Mouse (Mus musculus) left cerebral cortex, postnatal 10 days (tissue): ENCODE measurements around the gene Stard10. TPM values are rescaled to one million over a fixed set of nuclear protein-coding genes. Genes with fewer than 3 reads are reported as not detected.
A peak's percentile ranks its signal among the peaks of the same experiment; 100 is the strongest.

ENCODE experiments used
- DNase-seq, 2 experiments: peaks; one replicate each; pipeline ENCODE4 v3.0.0; 2021 to 2022; ENCODE audit warnings: low spot score in 2 of 2, mixed read lengths in 1 of 2; ENCODE audit errors: extremely low spot score in 1 of 2
- intact Hi-C: fragments of 180-260 bp; cut with DNase I; formaldehyde crosslinking; loops from one replicate; pipeline ENCODE4 v1.15.1; 2025
- total RNA-seq, 2 experiments: library from RNA; stranded (reverse); gene quantifications; 2 replicates each; pipeline ENCODE4 v1.2.3; 2021

The Stard10 gene
- total RNA-seq, 2 experiments from 2014 or later = 16.2 to 18.7 TPM

DNA sequence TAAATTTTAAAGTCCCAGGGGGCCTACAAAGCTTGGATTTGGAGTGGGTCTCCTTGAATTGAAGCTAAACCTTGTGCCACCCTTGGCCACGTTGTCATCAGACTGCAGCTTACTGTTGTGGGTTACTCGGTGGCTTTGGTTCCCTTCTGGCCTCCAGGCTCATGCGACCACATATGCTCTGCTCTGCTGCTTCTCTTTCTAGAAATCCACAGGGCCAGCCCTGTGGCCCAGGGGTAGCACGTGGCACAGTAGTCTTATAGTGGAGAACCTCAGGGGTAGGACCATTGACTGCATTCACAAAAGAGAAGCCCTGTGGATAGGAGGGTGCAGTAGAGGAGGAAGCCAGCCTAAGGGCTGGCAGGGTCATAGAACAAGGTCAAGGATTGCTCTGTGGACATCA, 35.5 kb downstream of the Stard10 start:
- no peak for DNase-seq
- intact Hi-C loops = no loop called here

- intact Hi-C loops = no loop called here
- no peak for DNase-seq
Measured at GRCm38 (mm10) chr7:101354423-101354822, 37.5 kb downstream of the Stard10 start.

DNA sequence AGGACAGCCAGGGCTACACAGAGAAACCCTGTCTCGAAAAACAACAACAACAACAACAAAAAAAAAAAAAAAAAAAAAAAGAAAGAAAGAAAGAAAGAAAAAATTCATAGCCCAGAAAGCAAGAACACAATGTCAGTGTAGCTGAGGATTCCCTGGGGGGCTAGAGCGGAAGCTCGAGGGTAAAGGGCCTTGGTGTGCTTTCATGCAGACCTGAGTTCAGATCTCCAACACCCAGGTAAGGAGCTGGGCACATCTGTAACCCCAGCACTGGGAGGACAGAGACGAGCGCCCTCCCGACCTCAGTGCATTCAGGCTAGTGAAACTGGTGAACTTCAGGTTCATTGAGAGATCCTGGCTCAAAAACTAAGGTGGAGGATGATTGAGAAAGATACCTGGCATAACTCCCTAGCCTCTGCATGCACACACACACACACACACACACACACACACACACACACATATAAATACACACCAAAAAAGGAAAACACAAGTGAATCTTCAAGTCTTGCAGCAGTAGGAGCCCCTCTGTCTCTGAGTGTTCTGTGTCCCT, 38.7 kb downstream of the Stard10 start:
- no peak for DNase-seq
- intact Hi-C loops = no loop called here

DNA sequence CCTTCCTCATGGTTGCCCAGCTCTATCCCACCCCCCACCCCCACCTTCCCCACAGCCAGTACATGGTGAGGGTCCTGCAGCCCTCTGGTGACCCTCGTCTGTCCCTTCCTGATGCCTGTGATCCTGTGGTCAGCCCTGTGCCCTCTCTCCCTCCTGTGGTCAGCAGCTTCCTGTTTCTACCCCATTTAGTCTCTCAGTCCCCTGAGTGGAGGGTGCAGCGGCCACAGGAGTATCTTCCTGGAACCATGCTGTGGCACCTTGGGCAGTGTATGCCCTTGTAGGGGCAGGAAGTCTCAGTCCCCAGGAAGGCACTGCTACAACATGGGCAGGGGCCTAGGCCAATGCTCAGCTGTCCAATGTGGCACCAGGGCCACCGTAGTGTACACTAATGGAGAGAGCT, 40.0 kb downstream of the Stard10 start:
- no peak for DNase-seq
- intact Hi-C loops = no loop called here

DNA sequence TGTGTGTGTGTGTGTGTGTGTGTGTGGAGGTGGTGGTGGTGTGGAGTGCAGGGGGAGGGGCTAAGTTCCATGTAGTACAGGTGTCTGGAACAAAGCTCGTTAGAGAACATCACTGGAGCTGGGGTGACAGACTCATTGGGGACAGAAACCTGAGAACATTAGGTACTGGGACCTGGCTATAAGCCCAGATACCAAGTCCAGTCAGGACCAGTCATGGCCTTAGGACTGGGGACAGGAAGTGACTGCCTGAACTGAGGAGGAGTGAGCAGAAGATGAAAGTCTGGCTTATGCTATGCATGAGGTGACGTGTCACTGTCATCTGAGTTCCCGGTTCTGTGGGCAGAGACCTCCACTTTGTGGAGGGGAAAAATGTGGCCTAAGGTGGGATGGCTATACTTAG, 43.5 kb downstream of the Stard10 start:
- intact Hi-C loops = no loop called here
- DNase-seq = peak in 1 of 2 experiments; percentile 12

DNA sequence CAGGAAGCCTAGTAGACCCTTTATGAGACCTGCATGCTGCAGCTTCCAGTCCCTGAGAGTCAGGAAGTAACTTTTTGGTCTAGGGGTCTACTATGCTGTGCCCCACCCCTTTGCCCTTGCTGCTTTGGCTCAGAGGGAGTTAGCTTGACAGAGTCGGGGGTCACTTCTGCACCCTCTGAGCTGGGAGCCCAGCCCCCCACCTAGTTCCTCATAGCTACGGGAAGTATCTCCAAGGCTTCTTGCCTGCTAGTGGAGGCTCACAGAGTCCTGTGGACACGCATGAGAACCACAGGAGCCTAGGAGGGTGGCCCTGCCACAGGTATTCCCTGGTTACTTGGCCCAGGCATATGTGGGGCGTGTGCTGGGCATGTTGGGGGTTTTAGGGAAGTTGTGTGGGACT, 44.1 kb downstream of the Stard10 start:
- peak in 1 of 2 experiments; percentile 20 for DNase-seq
- intact Hi-C loops = no loop called here

- peak in 1 of 2 experiments; percentile 18 for DNase-seq
- intact Hi-C loops = no loop called here
Measured at GRCm38 (mm10) chr7:101361767-101362166, 44.9 kb downstream of the Stard10 start.

DNA sequence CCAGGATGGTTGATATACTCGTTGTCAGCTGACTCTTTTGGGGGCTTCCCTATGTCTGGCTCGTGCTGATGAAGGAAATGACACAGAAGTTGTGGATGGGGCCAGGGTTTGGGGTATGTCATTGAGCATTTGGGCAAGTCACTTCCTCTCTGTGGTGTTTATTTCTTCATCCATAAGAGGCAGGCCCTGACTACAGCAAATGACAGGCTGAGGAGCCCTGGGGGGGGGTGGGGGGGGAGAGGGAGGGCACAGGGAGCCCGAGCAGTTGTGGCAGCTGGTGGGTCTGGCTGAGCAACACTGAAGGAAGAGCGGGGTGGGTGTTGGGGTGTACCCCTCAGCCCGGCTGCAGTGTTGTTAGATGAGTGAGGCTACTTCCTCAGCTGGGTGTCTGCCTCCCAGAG, 45.9 kb downstream of the Stard10 start:
- DNase-seq = peak in 1 of 2 experiments; percentile 10
- intact Hi-C loops = no loop called here

GRCm38 (mm10) chr7:101363914-101364313, 47.0 kb downstream of the Stard10 start:
- no peak for DNase-seq
- intact Hi-C loops = no loop called here

- intact Hi-C loops = loop anchor here (5.0 kb wide), 1 partner anchor 46 kb away; no protein-coding TSS in a partner anchor
- DNase-seq = no peak
Measured at GRCm38 (mm10) chr7:101367901-101368852, 51.3 kb downstream of the Stard10 start.

- DNase-seq = no peak
- intact Hi-C loops = loop anchor here (5.0 kb wide), 1 partner anchor 47 kb away; no protein-coding TSS in a partner anchor
Measured at GRCm38 (mm10) chr7:101369666-101370065, 52.8 kb downstream of the Stard10 start.

DNA sequence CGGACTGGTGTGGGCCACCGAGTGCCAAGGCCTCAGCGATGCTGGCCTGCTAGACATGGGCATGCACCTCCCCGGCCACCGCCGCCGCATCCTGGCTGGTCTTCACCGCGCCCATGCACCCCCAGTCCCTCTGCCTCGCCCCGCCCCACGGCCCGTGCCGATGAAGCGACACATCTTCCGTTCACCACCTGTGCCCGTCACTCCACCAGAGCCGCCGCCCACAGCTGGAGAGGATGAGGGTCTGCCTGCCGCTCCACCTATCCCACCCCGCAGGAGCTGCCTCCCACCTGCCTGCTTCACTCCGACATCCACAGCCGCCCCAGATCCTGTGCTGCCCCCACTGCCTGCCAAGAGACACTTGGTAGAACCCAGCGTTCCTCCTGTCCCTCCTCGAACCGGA, 56.2 kb downstream of the Stard10 start:
- peak in 1 of 2 experiments; percentile 55 for DNase-seq
- intact Hi-C loops = no loop called here

- peak in 1 of 2 experiments; percentile 68 for DNase-seq
- intact Hi-C loops = loop anchor here (2.0 kb wide), 2 partner anchors 63 to 313 kb away; no protein-coding TSS in a partner anchor
Measured at GRCm38 (mm10) chr7:101374155-101374554, 57.3 kb downstream of the Stard10 start.

DNA sequence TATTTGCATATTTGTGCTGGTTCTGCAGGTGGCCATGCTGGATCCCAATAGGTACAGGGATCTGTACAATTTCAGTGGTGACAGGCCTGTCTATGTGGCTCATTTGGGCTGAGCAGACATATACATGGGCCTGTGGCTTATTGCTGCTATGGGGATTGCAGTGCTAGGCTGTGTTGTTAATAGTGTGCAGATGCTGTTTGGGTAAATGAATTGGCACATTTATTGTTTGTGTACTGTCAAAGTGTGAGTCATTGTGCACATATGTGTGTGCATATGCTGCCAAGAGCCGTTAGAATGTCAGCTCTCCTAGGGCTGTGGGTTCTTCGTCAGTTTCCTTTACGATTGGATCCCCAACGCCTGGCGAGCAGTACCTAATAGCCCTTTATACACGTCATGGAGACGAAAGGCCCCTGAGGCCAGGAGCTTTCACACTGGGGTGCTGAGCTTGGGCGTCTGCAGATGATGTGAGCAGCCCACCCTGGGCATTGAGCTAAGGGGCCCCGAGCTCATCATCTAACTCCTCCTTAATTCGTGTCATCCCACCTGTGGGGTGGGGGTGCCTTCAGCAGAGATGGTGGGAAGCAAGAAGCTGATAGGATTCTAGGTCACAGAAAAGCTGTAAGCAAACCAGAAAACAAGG, 59.9 kb downstream of the Stard10 start:
- DNase-seq = no peak
- intact Hi-C loops = no loop called here

GRCm38 (mm10) chr7:101377741-101378262, 60.9 kb downstream of the Stard10 start:
- intact Hi-C loops = no loop called here
- DNase-seq = peak in 1 of 2 experiments; percentile 82

DNA sequence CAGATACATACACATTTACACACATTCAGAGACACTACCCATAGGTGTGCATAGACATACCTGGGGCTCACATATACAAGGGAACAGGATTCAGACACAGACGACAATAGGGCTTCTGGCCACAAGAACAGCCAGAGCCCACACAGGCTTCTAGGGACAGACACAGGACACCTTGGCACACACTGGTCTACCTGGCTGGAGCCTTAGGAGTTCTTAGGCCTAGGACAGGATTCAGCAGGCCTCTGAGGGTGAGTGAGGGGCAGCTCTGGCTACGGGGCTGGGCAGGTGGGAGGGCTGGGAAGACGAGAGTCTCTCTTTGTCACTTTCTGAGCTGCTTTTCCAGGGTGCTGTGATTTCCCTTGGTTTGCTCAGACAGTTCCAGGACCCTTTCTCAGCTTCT, 61.4 kb downstream of the Stard10 start:
- no peak for DNase-seq
- intact Hi-C loops = no loop called here

DNA sequence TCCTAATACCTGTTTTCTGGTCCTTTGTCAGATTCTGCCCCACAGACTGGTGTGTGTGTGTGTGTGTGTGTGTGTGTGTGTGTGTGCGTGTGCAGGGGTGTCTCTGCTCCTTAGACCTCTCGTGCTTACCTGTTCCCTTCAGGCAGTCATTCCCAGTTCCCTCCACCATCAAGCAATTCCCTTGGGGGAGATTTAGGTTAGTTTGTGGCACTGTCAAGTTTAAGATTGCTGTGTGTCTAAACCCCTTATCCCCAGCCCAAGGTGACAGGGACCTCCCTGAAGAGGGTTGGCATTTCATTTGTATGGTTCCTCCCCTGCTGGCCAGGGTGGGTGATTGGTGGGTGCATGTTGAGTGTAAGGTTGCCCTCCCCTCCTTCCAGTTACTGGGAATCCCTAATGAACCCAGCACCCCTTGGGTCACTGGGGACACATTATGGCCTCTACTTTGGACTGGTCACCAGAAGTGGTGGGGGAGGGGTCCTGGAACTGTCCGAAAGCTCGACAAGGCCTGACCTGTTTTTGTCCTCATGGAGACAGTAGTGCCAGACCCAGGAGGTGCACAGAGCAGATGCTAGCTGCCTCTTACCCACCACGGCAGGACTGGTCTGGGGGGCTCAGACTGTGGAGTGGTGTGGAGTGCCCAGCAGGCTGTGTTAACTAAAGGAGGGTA, 62.0 kb downstream of the Stard10 start:
- DNase-seq = no peak
- intact Hi-C loops = no loop called here

GRCm38 (mm10) chr7:101379732-101380131, 62.8 kb downstream of the Stard10 start:
- no peak for DNase-seq
- intact Hi-C loops = no loop called here

GRCm38 (mm10) chr7:101381512-101381911, 64.6 kb downstream of the Stard10 start:
- no peak for DNase-seq
- intact Hi-C loops = no loop called here
